In genomic region chr13:72631373-72632021, GRCm38 (mm10) we compare ENCODE assay signal across 9 mouse cellular contexts. TPM values are rescaled to one million over a fixed set of nuclear protein-coding genes. Genes with fewer than 3 reads are reported as not detected.
DNase-seq lines count a peak whose midpoint lies in the region; ATAC-seq lines count a peak whose summit lies in the region.
"Had no signal": no experiment of that assay in that cellular context is flagged by ENCODE, and none has a peak within 500 bp of the region (broad histone marks: within the 10 kb centered on the region; RNA-seq: fewer than 3 reads in every experiment).

No protein-coding gene starts in this region.

- H3K4me2 ChIP-seq in forebrain, embryonic 15.5 days (replicated peaks): peak overlapping the region; percentile 16; the same call in 1 of the 2 replicates
- peak overlapping the region; percentile 48 for H3K4me2 ChIP-seq in stomach, embryonic 16.5 days (ENCODE audit: low read depth, low read length)

- no peak overlapping the region for H3K27ac ChIP-seq in forebrain, embryonic 15.5 days (replicated peaks)
- no peak overlapping the region for H3K27ac ChIP-seq in stomach, embryonic 16.5 days (ENCODE audit: low read length)

- peak overlapping the region; percentile 11 for H3K4me3 ChIP-seq in forebrain, embryonic 15.5 days
- H3K4me3 ChIP-seq in stomach, embryonic 16.5 days (replicated peaks; ENCODE audit: low read length): peak overlapping the region; percentile 58

- no peaks in the 10 kb centered on the region for H3K36me3 ChIP-seq in forebrain, embryonic 15.5 days
- H3K36me3 ChIP-seq in stomach, embryonic 16.5 days (ENCODE audit: control insufficient read depth, insufficient read depth, low read length): no peaks in the 10 kb centered on the region

- no peak for ATAC-seq in forebrain, embryonic 15.5 days (replicated peaks)
- ATAC-seq in stomach, embryonic 16.5 days (ENCODE audit: insufficient read depth, low FRiP score): no peak

- peak; percentile 18 for DNase-seq in right cerebral cortex, postnatal 25 days
- no peak for DNase-seq in right cerebral cortex, adult 18-20 months
- peak; percentile 44 to 57 for DNase-seq in kidney, postnatal 4 days
- no peak for DNase-seq in urinary bladder, postnatal 4 days (ENCODE audit: low spot score in 2 of 2)
- no peak for DNase-seq in adrenal gland, postnatal 4 days (ENCODE audit: low spot score in 2 of 2)
- DNase-seq in thymus, adult 18-20 months: no peak

- H3K27me3 ChIP-seq in forebrain, embryonic 15.5 days: peaks cover 92% of the 10 kb centered on the region
- H3K27me3 ChIP-seq in stomach, embryonic 16.5 days (ENCODE audit: control insufficient read depth, insufficient read depth, low read length): peaks cover 92% of the 10 kb centered on the region

- no peaks in the 10 kb centered on the region for H3K9me3 ChIP-seq in forebrain, embryonic 15.5 days
- no peaks in the 10 kb centered on the region for H3K9me3 ChIP-seq in stomach, embryonic 16.5 days (replicated peaks; ENCODE audit: control insufficient read depth, low read length)

- H3K4me1 ChIP-seq in forebrain, embryonic 15.5 days: peaks cover 31% of the 10 kb centered on the region
- H3K4me1 ChIP-seq in stomach, embryonic 16.5 days (ENCODE audit: control insufficient read depth, insufficient read depth, low read length): peaks cover 8% of the 10 kb centered on the region

- no peak overlapping the region for H3K9ac ChIP-seq in forebrain, embryonic 15.5 days (replicated peaks)
- peak overlapping the region; percentile 47 for H3K9ac ChIP-seq in stomach, embryonic 16.5 days (ENCODE audit: low read length)

- WGBS in forebrain, embryonic 15.5 days: under 1% methylated on average over 61 of the region's 62 CpGs
- 1% methylated on average over 62 of the region's 62 CpGs for WGBS in stomach, embryonic 16.5 days

RNA-seq across cellular contexts. Expression of gene Irx2, which starts 2.9 kb away (rescaled TPM):
- polyA plus RNA-seq in forebrain, embryonic 15.5 days (2015; fragmentation: Nextera tagmentation; extraction: Ambion mirVana): 0.90 and 1.4 TPM in 2 replicates
- 1.1 and 1.8 TPM in 2 replicates for polyA plus RNA-seq in stomach, embryonic 16.5 days (2015; fragmentation: Nextera tagmentation; extraction: Ambion mirVana)
- total RNA-seq in adrenal gland, postnatal 4 days (2021): 1 to 10 TPM; 1.8 to 4.9 TPM
- total RNA-seq: neutrophil, adult 5-6 weeks had no signal

Comparison
In these comparisons a context has a peak if more than half of its experiments do, and no peak if none do; other contexts are left out.
1. DNase-seq: peak in right cerebral cortex, postnatal 25 days (single experiment) and kidney, postnatal 4 days (2 of 2); none in right cerebral cortex, adult 18-20 months (single experiment), urinary bladder, postnatal 4 days (0 of 2), adrenal gland, postnatal 4 days (0 of 2) and thymus, adult 18-20 months (0 of 2).